Mouse (Mus musculus) neural tube, embryonic 15.5 days (tissue): ENCODE data around the gene Wdr27. TPM values are rescaled to one million over a fixed set of nuclear protein-coding genes. Genes with fewer than 3 reads are reported as not detected.
"Not testable (repeated sequence)": the region's sequence is repeated elsewhere in the genome, so short reads cannot be mapped to it uniquely, and the experiment has no call there.

Experiments used
- ATAC-seq: fragments of 200-750 bp; cut with Nextera tagmentation; 2 replicates; pipeline ENCODE4 v1.8.0; 2017; ENCODE audit warnings: mild to moderate bottlenecking, moderate TSS enrichment, moderate library complexity; ENCODE audit not compliant: low FRiP score
- H3K27ac ChIP-seq: fragments of 300-500 bp; sonication (generic); replicated peaks from 2 replicates; pipeline ENCODE4 v1.5.1; 2015; ENCODE audit warnings: mild to moderate bottlenecking, inconsistent platforms
- H3K27me3 ChIP-seq: fragments of 300-500 bp; sonication (generic); replicated peaks from 2 replicates; pipeline ENCODE4 v1.6.1; 2015; ENCODE audit warnings: inconsistent platforms
- H3K36me3 ChIP-seq: fragments of 300-500 bp; sonication (generic); 2 replicates; pipeline ENCODE4 v1.6.1; 2015; ENCODE audit warnings: inconsistent platforms
- H3K4me1 ChIP-seq: fragments of 300-500 bp; sonication (generic); 2 replicates; pipeline ENCODE4 v1.6.1; 2015; ENCODE audit warnings: inconsistent platforms
- H3K4me2 ChIP-seq: fragments of 300-500 bp; sonication (generic); 2 replicates; pipeline ENCODE4 v1.6.1; 2015; ENCODE audit warnings: inconsistent platforms, mild to moderate bottlenecking, moderate library complexity
- H3K4me3 ChIP-seq: fragments of 300-500 bp; sonication (generic); replicated peaks from 2 replicates; pipeline ENCODE4 v1.5.1; 2015; ENCODE audit warnings: mild to moderate bottlenecking, inconsistent platforms
- H3K9ac ChIP-seq: fragments of 300-500 bp; sonication (generic); replicated peaks from 2 replicates; pipeline ENCODE4 v1.6.1; 2015; ENCODE audit warnings: mild to moderate bottlenecking, inconsistent platforms
- H3K9me3 ChIP-seq: fragments of 300-500 bp; sonication (generic); replicated peaks from 2 replicates; pipeline ENCODE4 v1.6.1; 2016; ENCODE audit warnings: inconsistent platforms
- WGBS: fragments of 180-500 bp; shearing (Covaris S2); methylation state at CpG from one replicate; pipeline ENCODE4 v1.1.7; 2015; ENCODE audit warnings: mixed read lengths; 5-methylcytosine and 5-hydroxymethylcytosine counted together
- polyA plus RNA-seq: library from polyadenylated mRNA; unstranded; fragments of >200 nt; fragmentation: Nextera tagmentation; extraction: Ambion mirVana; gene quantifications from 2 replicates; pipeline ENCODE4 v1.2.1, GENCODE M21; 2015

Gene Wdr27
- polyA plus RNA-seq, 1 experiment from 2014 or later: 8.9 TPM

DNA sequence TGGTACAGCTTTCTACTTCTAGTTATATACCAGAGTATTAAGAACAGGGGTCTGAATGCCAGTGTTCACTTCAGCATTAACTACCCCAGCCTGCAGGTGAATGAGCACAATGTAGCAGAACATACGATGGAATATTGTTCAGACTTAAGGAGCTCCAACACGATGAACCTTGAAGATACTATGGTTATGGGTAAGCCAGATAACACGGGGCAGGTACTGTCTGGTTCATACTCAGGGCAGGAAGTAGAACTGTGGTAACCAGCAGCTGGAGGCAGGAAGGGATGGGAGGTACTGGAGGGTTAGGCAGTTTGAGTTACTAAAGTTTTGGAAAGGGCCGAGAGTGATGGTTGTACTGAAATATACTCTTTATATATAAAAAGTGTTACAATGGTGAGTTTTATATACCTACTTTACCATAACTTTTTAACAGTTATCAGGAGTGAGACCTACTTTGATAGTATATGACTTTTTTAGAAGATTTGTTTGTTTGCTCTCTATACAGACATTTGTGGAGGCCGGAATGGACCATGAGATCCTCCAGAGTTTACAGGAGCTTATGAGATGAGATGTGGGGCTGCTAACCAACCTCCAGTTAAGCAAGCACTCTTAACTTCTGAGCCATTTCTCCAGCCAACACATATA lies 15.8 kb upstream of the Wdr27 start:
- no peak overlapping the region for H3K9ac ChIP-seq
- no peak overlapping the region for H3K4me2 ChIP-seq
- no peaks in the 10 kb centered on the region for H3K9me3 ChIP-seq
- H3K27ac ChIP-seq: no peak overlapping the region
- WGBS: 91% methylated on average over 5 of the region's 5 CpGs
- no peak overlapping the region for H3K4me3 ChIP-seq
- H3K36me3 ChIP-seq: peaks cover 9% of the 10 kb centered on the region
- H3K27me3 ChIP-seq: no peaks in the 10 kb centered on the region
- ATAC-seq: no peak
- H3K4me1 ChIP-seq: peaks cover 15% of the 10 kb centered on the region

DNA sequence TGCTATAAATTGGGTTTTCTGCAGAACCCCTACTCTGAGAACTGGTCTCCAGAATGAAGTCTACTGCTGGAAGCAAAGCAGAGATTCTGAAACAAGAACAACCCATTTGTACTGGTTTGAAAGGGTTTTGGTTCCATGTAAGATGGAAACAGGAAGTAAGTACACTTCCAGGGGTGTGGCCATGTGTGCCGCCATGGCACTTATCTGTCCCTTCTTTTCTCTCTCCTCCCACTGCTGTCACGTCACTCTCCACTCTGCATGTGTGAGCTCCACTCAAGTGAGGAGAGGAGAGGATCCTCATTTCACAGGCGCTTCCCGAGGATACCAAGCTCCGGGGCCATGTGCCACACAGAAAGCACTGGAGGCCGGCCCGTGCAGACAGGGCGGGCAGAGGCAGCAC lies 10.5 kb upstream of the Wdr27 start:
- H3K4me1 ChIP-seq: no peaks in the 10 kb centered on the region
- no peak overlapping the region for H3K27ac ChIP-seq
- no peak overlapping the region for H3K9ac ChIP-seq
- H3K9me3 ChIP-seq: no peaks in the 10 kb centered on the region
- H3K36me3 ChIP-seq: peaks cover 50% of the 10 kb centered on the region
- H3K4me3 ChIP-seq: no peak overlapping the region
- H3K4me2 ChIP-seq: no peak overlapping the region
- H3K27me3 ChIP-seq: no peaks in the 10 kb centered on the region
- ATAC-seq: no peak
- WGBS: 95% methylated on average over 8 of the region's 8 CpGs

DNA sequence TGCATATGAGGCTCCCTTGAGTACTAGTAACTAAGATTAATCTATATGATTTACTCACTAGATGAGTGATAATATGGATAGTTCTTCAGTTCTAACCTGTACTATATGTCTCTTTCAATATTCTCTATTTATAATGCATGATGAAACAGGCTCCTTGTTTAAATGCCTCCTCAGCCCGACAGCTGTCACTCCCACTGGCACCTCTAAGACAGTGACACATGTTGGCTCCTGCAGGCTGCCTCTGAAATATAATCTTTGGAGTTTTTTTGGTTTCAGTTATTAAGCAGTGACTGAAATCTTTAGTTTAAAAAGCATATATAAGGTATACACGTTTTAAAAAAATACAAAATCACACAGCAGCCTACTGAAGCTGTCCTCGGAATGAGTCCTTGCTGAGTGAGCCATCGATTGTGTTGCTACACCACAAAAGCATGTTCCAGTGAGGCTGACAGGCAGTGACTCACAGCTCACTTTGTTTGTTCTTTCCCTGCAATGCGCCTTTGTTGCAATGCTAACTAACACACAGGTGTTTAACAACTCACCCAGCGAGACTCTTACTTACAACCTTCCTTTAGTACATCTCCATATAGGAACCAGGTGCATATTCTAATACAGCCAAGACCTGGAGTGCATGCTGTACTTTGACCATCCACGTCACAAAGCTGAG lies 6.3 kb upstream of the Wdr27 start:
- Histone ChIP-seq H3K4me1 (peaks cover 12% of the 10 kb centered on the region), H3K9ac (no peak overlapping the region), H3K36me3 (peaks cover 57% of the 10 kb centered on the region), H3K27me3 (no peaks in the 10 kb centered on the region), H3K27ac (no peak overlapping the region), H3K4me2 (no peak overlapping the region), H3K4me3 (no peak overlapping the region), H3K9me3 (no peaks in the 10 kb centered on the region)
- ATAC-seq: no peak
- WGBS: 89% methylated on average over 7 of the region's 7 CpGs

DNA sequence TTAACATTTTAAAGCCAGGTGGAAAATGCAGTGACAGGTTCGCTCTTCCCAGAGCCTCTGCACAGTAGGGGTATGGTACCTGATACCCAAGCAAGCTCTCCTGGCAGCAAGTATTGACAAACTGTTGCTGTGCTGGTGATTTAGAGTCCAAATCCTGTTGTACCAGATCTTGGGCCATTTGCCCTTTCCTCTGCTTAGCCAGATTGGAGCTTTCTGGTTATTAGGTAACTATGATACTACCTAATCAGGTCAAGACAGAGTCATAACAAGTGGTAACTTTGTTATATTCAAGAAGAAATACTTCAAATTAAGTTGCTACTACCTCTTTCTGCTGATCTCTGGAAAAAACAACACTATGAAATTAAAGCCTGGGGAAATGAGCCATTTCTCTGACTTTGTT lies 1.6 kb upstream of the Wdr27 start:
- 86% methylated on average over 1 of the region's 1 CpGs for WGBS
- peaks cover 27% of the 10 kb centered on the region for H3K4me1 ChIP-seq
- peak overlapping the region; percentile 83; the same call in 1 of the 2 replicates for H3K4me3 ChIP-seq
- H3K9ac ChIP-seq: no peak overlapping the region
- peak overlapping the region; percentile 88 for H3K4me2 ChIP-seq
- no peak for ATAC-seq
- H3K27ac ChIP-seq: no peak overlapping the region
- peaks cover 17% of the 10 kb centered on the region for H3K36me3 ChIP-seq
- no peaks in the 10 kb centered on the region for H3K9me3 ChIP-seq
- H3K27me3 ChIP-seq: no peaks in the 10 kb centered on the region

DNA sequence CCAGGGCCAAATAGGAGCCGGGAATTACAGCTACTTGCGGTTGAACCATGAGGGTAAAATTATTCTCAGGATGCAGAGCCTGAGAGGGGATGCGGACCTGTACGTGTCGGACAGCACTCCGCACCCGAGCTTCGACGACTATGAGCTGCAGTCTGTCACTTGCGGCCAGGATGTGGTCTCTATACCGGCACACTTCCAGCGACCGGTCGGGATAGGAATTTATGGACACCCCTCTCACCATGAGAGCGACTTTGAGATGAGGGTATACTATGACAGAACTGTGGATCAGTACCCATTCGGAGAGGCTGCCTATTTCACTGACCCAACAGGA lies 736 bp upstream of the Wdr27 start:
- Histone ChIP-seq H3K9ac (peak overlapping the region; percentile 83), H3K4me2 (peak overlapping the region; percentile 88), H3K4me3 (peak overlapping the region; percentile 83), H3K27ac (peak overlapping the region; percentile 83; the same call in 1 of the 2 replicates), H3K9me3 (no peaks in the 10 kb centered on the region), H3K27me3 (no peaks in the 10 kb centered on the region), H3K4me1 (peaks cover 27% of the 10 kb centered on the region), H3K36me3 (peaks cover 12% of the 10 kb centered on the region)
- peak; percentile 9 for ATAC-seq
- WGBS: 16% methylated on average over 16 of the region's 16 CpGs

DNA sequence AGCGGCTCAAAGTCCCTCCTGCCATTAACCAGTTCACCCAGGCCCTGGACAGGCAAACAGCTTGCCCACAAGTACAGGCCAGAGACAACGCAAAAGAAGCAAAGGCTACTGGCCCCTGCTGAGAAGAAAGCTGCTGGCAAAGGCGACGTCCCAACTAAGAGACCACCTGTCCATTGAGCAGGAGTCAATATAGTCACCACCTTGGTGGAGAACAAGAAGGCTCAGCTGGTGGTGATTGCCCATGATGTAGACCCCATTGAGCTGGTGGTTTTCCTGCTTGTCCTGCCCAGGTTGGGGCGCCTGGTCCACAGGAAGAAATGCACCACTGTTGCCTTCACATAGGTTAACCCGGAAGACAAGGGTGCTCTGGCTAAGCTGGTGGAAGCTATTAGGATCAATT lies 777 bp downstream of the Wdr27 start:
- ATAC-seq: 0 out of 2 replicates have a peak, but pooled peaks have one; percentile 6
- not testable (repeated sequence) for H3K27me3 ChIP-seq, H3K36me3 ChIP-seq, H3K9me3 ChIP-seq
- H3K9ac ChIP-seq: peak overlapping the region; percentile 83
- peak overlapping the region; percentile 83 for H3K4me3 ChIP-seq
- H3K4me2 ChIP-seq: peak overlapping the region; percentile 88
- WGBS: 65% methylated on average over 6 of the region's 6 CpGs
- peak overlapping the region; percentile 83; the same call in 1 of the 2 replicates for H3K27ac ChIP-seq
- peaks cover 27% of the 10 kb centered on the region for H3K4me1 ChIP-seq

DNA sequence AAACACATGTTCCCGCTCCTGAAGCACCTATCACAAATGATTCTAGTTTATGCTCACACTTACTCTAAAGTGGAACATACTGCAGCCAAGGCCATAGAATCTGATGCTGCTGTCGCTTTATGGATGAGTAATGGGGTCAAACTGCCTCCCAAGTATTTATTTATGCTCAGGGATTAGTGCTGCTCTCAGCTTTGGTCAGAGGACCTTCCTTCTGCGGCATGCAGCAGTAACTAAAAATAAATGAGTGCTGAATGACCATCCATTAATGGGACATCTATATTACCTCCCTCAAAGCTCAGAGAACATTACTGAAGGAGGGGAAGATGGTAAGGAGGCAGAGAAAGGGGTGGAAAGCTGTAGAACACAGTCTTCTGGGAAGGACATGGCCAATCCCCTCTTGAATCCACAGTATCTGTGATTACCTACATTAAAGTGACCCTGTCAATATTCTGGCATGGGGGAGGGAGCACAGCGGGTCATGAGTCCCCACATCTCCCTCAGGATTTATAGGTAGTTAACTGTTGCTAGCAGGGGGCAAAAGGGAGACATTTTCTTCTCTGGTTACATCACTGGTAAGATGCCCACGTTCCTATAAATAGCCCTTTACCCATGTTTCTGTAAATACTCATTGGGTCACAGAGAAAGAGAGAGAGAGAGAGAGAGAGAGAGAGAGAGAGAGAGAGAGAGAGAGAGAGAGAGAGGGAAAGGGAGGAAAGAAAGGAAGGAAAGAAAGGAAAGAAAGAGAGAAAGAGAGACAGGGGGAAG lies 6.9 kb downstream of the Wdr27 start:
- 73% methylated on average over 5 of the region's 5 CpGs for WGBS
- Histone ChIP-seq H3K36me3 (no peaks in the 10 kb centered on the region), H3K27ac (no peak overlapping the region), H3K4me2 (no peak overlapping the region), H3K4me1 (no peaks in the 10 kb centered on the region), H3K4me3 (no peak overlapping the region), H3K9me3 (no peaks in the 10 kb centered on the region), H3K27me3 (no peaks in the 10 kb centered on the region), H3K9ac (no peak overlapping the region)
- no peak for ATAC-seq

DNA sequence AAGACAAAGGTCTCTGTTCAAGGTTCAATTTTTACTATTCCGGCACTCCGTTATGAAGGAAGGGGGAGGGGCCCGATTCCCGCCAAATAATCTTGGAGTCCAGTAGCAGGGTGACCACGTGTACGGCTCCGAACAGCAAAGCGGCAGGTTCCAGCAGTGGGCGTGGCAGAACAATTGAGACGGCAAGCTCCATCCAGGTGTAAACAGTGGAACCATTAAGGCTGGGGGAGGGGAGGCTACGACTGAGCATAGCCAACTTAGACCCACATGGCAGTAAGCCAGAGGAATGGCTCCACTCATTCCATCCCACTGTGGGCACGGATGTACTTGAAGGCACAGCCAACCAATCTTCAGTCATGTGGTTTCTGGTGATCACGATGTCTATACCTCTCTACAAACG lies 7.7 kb downstream of the Wdr27 start:
- ATAC-seq, H3K4me2 ChIP-seq, H3K4me3 ChIP-seq, H3K27me3 ChIP-seq, H3K4me1 ChIP-seq, H3K27ac ChIP-seq, H3K36me3 ChIP-seq, H3K9me3 ChIP-seq, H3K9ac ChIP-seq: not testable (repeated sequence)
- WGBS: 85% methylated on average over 14 of the region's 14 CpGs

DNA sequence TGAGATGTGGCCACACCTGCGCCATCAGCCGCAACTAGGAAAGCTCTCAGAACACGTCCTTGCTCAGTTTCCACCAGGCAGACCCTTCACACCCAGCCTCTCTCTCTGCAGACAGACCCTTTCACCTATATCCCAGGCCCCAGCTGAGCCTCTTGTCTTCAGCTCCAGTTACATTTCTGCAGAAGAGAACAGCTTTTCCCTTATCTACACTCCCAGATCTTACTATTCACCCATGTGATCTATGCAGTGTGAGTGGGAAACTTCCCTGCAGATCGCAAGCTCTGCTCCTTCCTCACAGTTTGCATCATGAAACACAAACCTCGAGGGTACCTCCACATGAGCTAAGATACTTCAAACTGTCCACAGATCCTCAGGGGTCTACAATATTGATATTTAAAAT lies 11.5 kb downstream of the Wdr27 start:
- no peak overlapping the region for H3K4me2 ChIP-seq
- no peak overlapping the region for H3K27ac ChIP-seq
- WGBS: 92% methylated on average over 5 of the region's 5 CpGs
- ATAC-seq: no peak
- no peak overlapping the region for H3K4me3 ChIP-seq
- no peaks in the 10 kb centered on the region for H3K9me3 ChIP-seq
- H3K4me1 ChIP-seq: no peaks in the 10 kb centered on the region
- H3K9ac ChIP-seq: no peak overlapping the region
- no peaks in the 10 kb centered on the region for H3K36me3 ChIP-seq
- H3K27me3 ChIP-seq: no peaks in the 10 kb centered on the region

DNA sequence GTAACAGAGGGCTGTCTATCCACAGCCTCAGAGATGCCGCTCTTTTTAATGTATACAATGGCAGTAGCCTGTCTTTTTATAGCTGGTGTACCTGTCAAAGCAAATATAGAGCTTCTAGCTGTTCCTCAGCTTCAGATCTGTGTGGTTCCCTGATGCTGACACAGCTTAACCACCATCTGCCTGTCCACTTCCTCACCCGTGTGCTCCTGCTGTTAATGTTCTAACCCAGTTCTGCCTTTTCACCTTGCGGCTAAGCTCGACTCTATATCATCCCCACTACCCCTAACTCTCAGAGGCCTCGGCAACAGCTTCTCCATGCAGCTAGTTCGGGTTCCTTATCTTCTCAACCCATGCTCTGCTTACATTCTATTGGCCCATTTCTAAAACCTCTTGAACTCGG lies 12.3 kb downstream of the Wdr27 start:
- Histone ChIP-seq H3K4me1 (no peaks in the 10 kb centered on the region), H3K9me3 (no peaks in the 10 kb centered on the region), H3K9ac (no peak overlapping the region), H3K27ac (no peak overlapping the region), H3K36me3 (no peaks in the 10 kb centered on the region), H3K4me3 (no peak overlapping the region), H3K27me3 (no peaks in the 10 kb centered on the region), H3K4me2 (no peak overlapping the region)
- 85% methylated on average over 7 of the region's 7 CpGs for WGBS
- no peak for ATAC-seq

DNA sequence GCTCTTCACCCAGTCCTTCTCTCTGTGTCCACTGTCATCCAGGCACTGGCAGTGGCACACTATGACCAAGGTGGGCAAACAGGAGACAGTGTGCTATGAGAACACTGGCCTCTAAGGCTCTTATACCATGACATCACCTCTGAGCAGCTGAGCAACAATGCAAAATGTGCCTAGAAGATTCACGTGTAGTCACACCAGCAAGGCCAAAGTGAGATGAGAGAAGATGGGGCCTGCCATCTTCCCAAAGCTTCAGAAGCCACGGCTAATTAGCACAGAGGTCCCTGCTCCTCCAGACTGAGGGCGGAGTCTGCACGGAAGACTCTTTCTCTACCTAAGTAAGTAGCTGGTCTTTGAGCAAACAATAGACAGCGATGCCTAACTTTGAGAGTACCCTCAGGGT lies 14.3 kb downstream of the Wdr27 start:
- Histone ChIP-seq H3K27ac (no peak overlapping the region), H3K27me3 (no peaks in the 10 kb centered on the region), H3K9me3 (no peaks in the 10 kb centered on the region), H3K9ac (no peak overlapping the region), H3K4me3 (no peak overlapping the region), H3K4me1 (no peaks in the 10 kb centered on the region), H3K36me3 (no peaks in the 10 kb centered on the region), H3K4me2 (no peak overlapping the region)
- no peak for ATAC-seq
- WGBS: 76% methylated on average over 5 of the region's 5 CpGs

DNA sequence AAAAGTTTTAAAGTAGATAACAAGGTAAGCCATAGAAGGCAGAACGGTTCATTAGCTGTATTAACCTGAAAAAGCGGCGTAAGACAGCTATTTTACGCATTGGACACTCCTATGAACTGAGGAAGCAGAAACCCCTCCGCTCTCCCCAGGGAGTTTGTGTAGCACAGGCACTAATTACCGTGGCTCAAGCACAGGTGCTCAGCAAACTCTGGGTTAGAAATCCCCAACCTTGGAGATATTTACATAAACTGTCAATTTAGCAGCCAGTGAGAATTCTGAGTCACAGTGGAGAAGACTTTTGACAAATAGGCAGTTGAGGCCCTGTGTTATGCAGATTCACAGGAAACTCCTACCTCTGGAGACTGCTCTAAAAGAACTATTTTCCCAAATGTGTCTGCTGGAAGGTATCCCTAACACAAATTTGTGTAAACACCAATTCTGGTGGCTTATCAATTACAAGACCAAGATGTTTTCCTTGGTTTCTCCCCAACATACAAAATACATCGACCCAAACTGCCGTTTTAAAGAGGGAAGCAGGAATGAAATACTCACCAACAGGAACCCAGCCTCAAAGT lies 15.2 kb downstream of the Wdr27 start:
- no peak overlapping the region for H3K27ac ChIP-seq
- no peaks in the 10 kb centered on the region for H3K36me3 ChIP-seq
- H3K4me2 ChIP-seq: no peak overlapping the region
- no peaks in the 10 kb centered on the region for H3K4me1 ChIP-seq
- no peaks in the 10 kb centered on the region for H3K9me3 ChIP-seq
- 84% methylated on average over 8 of the region's 8 CpGs for WGBS
- no peak overlapping the region for H3K4me3 ChIP-seq
- no peak for ATAC-seq
- no peaks in the 10 kb centered on the region for H3K27me3 ChIP-seq
- no peak overlapping the region for H3K9ac ChIP-seq
